Mouse (Mus musculus) adrenal gland, postnatal 36 days (tissue): Measurements from ENCODE around the gene 1700001K19Rik. TPM values are rescaled to one million over a fixed set of nuclear protein-coding genes. Genes with fewer than 3 reads are reported as not detected.
"Not testable (repeated sequence)": the region's sequence is repeated elsewhere in the genome, so short reads cannot be mapped to it uniquely, and the experiment has no call there.

ENCODE experiments used
- DNase-seq, 2 experiments: peaks; one replicate each; pipeline ENCODE4 v3.0.0; 2021; ENCODE audit warnings: mixed read lengths in 1 of 2
- long read RNA-seq, 2 experiments: library from polyadenylated mRNA; stranded (forward); transcript quantifications; one replicate each; pipeline ENCODE4 v2.0.0; 2021; ENCODE audit warnings: borderline sequencing depth in 2 of 2
- total RNA-seq, 2 experiments: library from RNA; stranded (reverse); gene quantifications; 2 replicates each; pipeline ENCODE4 v1.2.3; 2021

1700001K19Rik gene
- total RNA-seq = not detected
- long read RNA-seq, experiment 1 = 0 reads
- long read RNA-seq, experiment 2 = 0 reads

- no peak for DNase-seq
Observed at GRCm38 (mm10) chr12:110682561-110683299, at the start of gene 1700001K19Rik. TSS of gene 1700001K19Rik (minus strand) at chr12:110682619.

GRCm38 (mm10) chr12:110726428-110726827 lies 44.0 kb upstream of the 1700001K19Rik start:
- no peak for DNase-seq

GRCm38 (mm10) chr12:110725489-110725888 lies 43.1 kb upstream of the 1700001K19Rik start:
- DNase-seq = no peak

GRCm38 (mm10) chr12:110725051-110725450 lies 42.6 kb upstream of the 1700001K19Rik start:
- no peak for DNase-seq

- DNase-seq = no peak
Observed at GRCm38 (mm10) chr12:110716004-110716403, 33.6 kb upstream of the 1700001K19Rik start.

GRCm38 (mm10) chr12:110714215-110714614 lies 31.8 kb upstream of the 1700001K19Rik start:
- no peak for DNase-seq

GRCm38 (mm10) chr12:110713784-110714183 lies 31.4 kb upstream of the 1700001K19Rik start:
- no peak for DNase-seq

- DNase-seq = no peak
Observed at GRCm38 (mm10) chr12:110711270-110711669, 28.9 kb upstream of the 1700001K19Rik start.

GRCm38 (mm10) chr12:110707451-110707850 lies 25.0 kb upstream of the 1700001K19Rik start:
- DNase-seq = no peak

- DNase-seq = peak; percentile 78 to 79
Observed at GRCm38 (mm10) chr12:110706337-110707231, 24.2 kb upstream of the 1700001K19Rik start.

GRCm38 (mm10) chr12:110705419-110705818 lies 23.0 kb upstream of the 1700001K19Rik start:
- DNase-seq = not testable (repeated sequence)

- no peak for DNase-seq
Observed at GRCm38 (mm10) chr12:110703682-110704081, 21.3 kb upstream of the 1700001K19Rik start.

GRCm38 (mm10) chr12:110703008-110703471 lies 20.6 kb upstream of the 1700001K19Rik start:
- DNase-seq = peak; percentile 93 to 95

- no peak for DNase-seq
Observed at GRCm38 (mm10) chr12:110702556-110702955, 20.1 kb upstream of the 1700001K19Rik start, which contains the start of gene Hsp90aa1. TSS of gene Hsp90aa1 (minus strand) at chr12:110702728.

GRCm38 (mm10) chr12:110701363-110701762 lies 18.9 kb upstream of the 1700001K19Rik start:
- DNase-seq = not testable (repeated sequence)

- DNase-seq = no peak
Observed at GRCm38 (mm10) chr12:110700730-110701129, 18.3 kb upstream of the 1700001K19Rik start.

- no peak for DNase-seq
Observed at GRCm38 (mm10) chr12:110699171-110699547, 16.7 kb upstream of the 1700001K19Rik start.

GRCm38 (mm10) chr12:110698523-110699170 lies 16.2 kb upstream of the 1700001K19Rik start:
- DNase-seq = no peak

- DNase-seq = no peak
Observed at GRCm38 (mm10) chr12:110698080-110698479, 15.7 kb upstream of the 1700001K19Rik start.

GRCm38 (mm10) chr12:110697457-110697856 lies 15.0 kb upstream of the 1700001K19Rik start:
- no peak for DNase-seq

GRCm38 (mm10) chr12:110696975-110697400 lies 14.6 kb upstream of the 1700001K19Rik start:
- DNase-seq = no peak
